Mouse (Mus musculus) heart, postnatal 0 days (tissue): Measurements from ENCODE around the gene Smoc2.

Experiments
- CTCF ChIP-seq: IDR thresholded peaks from 2 replicates; pipeline ENCODE4 v1.5.1; 2016; ENCODE audit warnings: antibody characterized with exemption, control low read depth, low read depth
- EP300 ChIP-seq: IDR thresholded peaks from 2 replicates; pipeline ENCODE4 v1.6.1; 2016; ENCODE audit warnings: antibody characterized with exemption, low read depth

GRCm38 (mm10) chr17:14258906-14259305, 20.4 kb upstream of the Smoc2 start:
- no peak for TF ChIP-seq CTCF
- no peak for TF ChIP-seq EP300
